Mouse (Mus musculus): ENCODE data around the gene Nmral1. TPM values are rescaled to one million over a fixed set of nuclear protein-coding genes. Genes with fewer than 3 reads are reported as not detected.
"Not testable (repeated sequence)": the region's sequence is repeated elsewhere in the genome, so short reads cannot be mapped to it uniquely, and the experiment has no call there.

Gene Nmral1
- polyA plus RNA-seq (2014; fragmentation: Nextera tagmentation; extraction: Ambion mirVana): 80.9 and 91.4 TPM in 2 replicates

GRCm38 (mm10) chr16:4718753-4719518, at the start of gene Nmral1:
Gene Nmral1 (minus strand): TSS chr16:4719356.
- H3K4me1 ChIP-seq (ENCODE audit: control insufficient read depth, insufficient read depth, low read length): peaks cover 10% of the 10 kb centered on the region
- no peaks in the 10 kb centered on the region for H3K27me3 ChIP-seq (ENCODE audit: control insufficient read depth, insufficient read depth, low read length)
- peak within 1 kb of the TSS; percentile 66 for H3K4me3 ChIP-seq (replicated peaks; ENCODE audit: low read depth, low read length)
- WGBS: 14% methylated on average over 33 of the region's 33 CpGs
- H3K9me3 ChIP-seq (ENCODE audit: control insufficient read depth, low read length): no peaks in the 10 kb centered on the region
- H3K4me2 ChIP-seq (ENCODE audit: low read length): peak within 1 kb of the TSS; percentile 65
- peak within 1 kb of the TSS; percentile 66 for H3K9ac ChIP-seq (replicated peaks; ENCODE audit: low read length)
- H3K27ac ChIP-seq (replicated peaks; ENCODE audit: low read depth, low read length): peak within 1 kb of the TSS; percentile 89
- peaks cover 23% of the 10 kb centered on the region for H3K36me3 ChIP-seq (ENCODE audit: control insufficient read depth, insufficient read depth, low read length)
- DNase-seq (peak; percentile 84), ATAC-seq (ENCODE audit: low FRiP score, low TSS enrichment) (peak; percentile 87)

- DNase-seq (no peak), ATAC-seq (ENCODE audit: low FRiP score, low TSS enrichment) (no peak)
- Histone ChIP-seq H3K9ac (replicated peaks; ENCODE audit: low read length) (no peak overlapping the region), H3K9me3 (ENCODE audit: control insufficient read depth, low read length) (no peaks in the 10 kb centered on the region), H3K27me3 (ENCODE audit: control insufficient read depth, insufficient read depth, low read length) (no peaks in the 10 kb centered on the region), H3K4me1 (ENCODE audit: control insufficient read depth, insufficient read depth, low read length) (no peaks in the 10 kb centered on the region), H3K4me3 (replicated peaks; ENCODE audit: low read depth, low read length) (no peak overlapping the region), H3K27ac (replicated peaks; ENCODE audit: low read depth, low read length) (no peak overlapping the region), H3K36me3 (ENCODE audit: control insufficient read depth, insufficient read depth, low read length) (peaks cover 63% of the 10 kb centered on the region), H3K4me2 (ENCODE audit: low read length) (no peak overlapping the region)
- WGBS: 94% methylated on average over 5 of the region's 5 CpGs
These were observed 49.6 kb upstream of the Nmral1 start for GRCm38 (mm10) chr16:4768719-4769118.

- Histone ChIP-seq H3K27me3 (ENCODE audit: control insufficient read depth, insufficient read depth, low read length) (no peaks in the 10 kb centered on the region), H3K27ac (replicated peaks; ENCODE audit: low read depth, low read length) (no peak overlapping the region), H3K4me3 (replicated peaks; ENCODE audit: low read depth, low read length) (no peak overlapping the region), H3K9me3 (ENCODE audit: control insufficient read depth, low read length) (no peaks in the 10 kb centered on the region), H3K4me2 (ENCODE audit: low read length) (no peak overlapping the region), H3K9ac (replicated peaks; ENCODE audit: low read length) (no peak overlapping the region), H3K4me1 (ENCODE audit: control insufficient read depth, insufficient read depth, low read length) (no peaks in the 10 kb centered on the region), H3K36me3 (ENCODE audit: control insufficient read depth, insufficient read depth, low read length) (peaks cover 67% of the 10 kb centered on the region)
- 78% methylated on average over 6 of the region's 6 CpGs for WGBS
- no peak for ATAC-seq (ENCODE audit: low FRiP score, low TSS enrichment)
- no peak for DNase-seq
These were observed 48.0 kb upstream of the Nmral1 start for GRCm38 (mm10) chr16:4767012-4767790.

GRCm38 (mm10) chr16:4765852-4766251, 46.7 kb upstream of the Nmral1 start:
- Histone ChIP-seq H3K4me3 (replicated peaks; ENCODE audit: low read depth, low read length) (no peak overlapping the region), H3K36me3 (ENCODE audit: control insufficient read depth, insufficient read depth, low read length) (peaks cover 67% of the 10 kb centered on the region), H3K4me2 (ENCODE audit: low read length) (no peak overlapping the region), H3K9ac (replicated peaks; ENCODE audit: low read length) (no peak overlapping the region), H3K4me1 (ENCODE audit: control insufficient read depth, insufficient read depth, low read length) (no peaks in the 10 kb centered on the region), H3K27ac (replicated peaks; ENCODE audit: low read depth, low read length) (no peak overlapping the region), H3K27me3 (ENCODE audit: control insufficient read depth, insufficient read depth, low read length) (no peaks in the 10 kb centered on the region), H3K9me3 (ENCODE audit: control insufficient read depth, low read length) (no peaks in the 10 kb centered on the region)
- 91% methylated on average over 2 of the region's 2 CpGs for WGBS
- ATAC-seq (ENCODE audit: low FRiP score, low TSS enrichment) (no peak), DNase-seq (no peak)

- Histone ChIP-seq H3K9me3 (ENCODE audit: control insufficient read depth, low read length) (no peaks in the 10 kb centered on the region), H3K9ac (replicated peaks; ENCODE audit: low read length) (no peak overlapping the region), H3K27me3 (ENCODE audit: control insufficient read depth, insufficient read depth, low read length) (no peaks in the 10 kb centered on the region), H3K27ac (replicated peaks; ENCODE audit: low read depth, low read length) (no peak overlapping the region), H3K4me3 (replicated peaks; ENCODE audit: low read depth, low read length) (no peak overlapping the region), H3K4me1 (ENCODE audit: control insufficient read depth, insufficient read depth, low read length) (no peaks in the 10 kb centered on the region), H3K4me2 (ENCODE audit: low read length) (no peak overlapping the region), H3K36me3 (ENCODE audit: control insufficient read depth, insufficient read depth, low read length) (peaks cover 42% of the 10 kb centered on the region)
- WGBS: 41% methylated on average over 2 of the region's 2 CpGs
- ATAC-seq (ENCODE audit: low FRiP score, low TSS enrichment) (no peak), DNase-seq (peak; percentile 78)
These were observed 44.1 kb upstream of the Nmral1 start for GRCm38 (mm10) chr16:4763276-4763675.

- 94% methylated on average over 4 of the region's 4 CpGs for WGBS
- H3K9ac ChIP-seq (replicated peaks; ENCODE audit: low read length): no peak overlapping the region
- H3K27me3 ChIP-seq (ENCODE audit: control insufficient read depth, insufficient read depth, low read length): no peaks in the 10 kb centered on the region
- DNase-seq (no peak), ATAC-seq (ENCODE audit: low FRiP score, low TSS enrichment) (no peak)
- H3K27ac ChIP-seq (replicated peaks; ENCODE audit: low read depth, low read length): no peak overlapping the region
- peaks cover 34% of the 10 kb centered on the region for H3K36me3 ChIP-seq (ENCODE audit: control insufficient read depth, insufficient read depth, low read length)
- no peaks in the 10 kb centered on the region for H3K9me3 ChIP-seq (ENCODE audit: control insufficient read depth, low read length)
- peaks cover 5% of the 10 kb centered on the region; the same call in 1 of the 2 replicates for H3K4me1 ChIP-seq (ENCODE audit: control insufficient read depth, insufficient read depth, low read length)
- no peak overlapping the region for H3K4me2 ChIP-seq (ENCODE audit: low read length)
- no peak overlapping the region for H3K4me3 ChIP-seq (replicated peaks; ENCODE audit: low read depth, low read length)
These were observed 43.3 kb upstream of the Nmral1 start for GRCm38 (mm10) chr16:4762437-4762836.

GRCm38 (mm10) chr16:4756660-4757335, 37.6 kb upstream of the Nmral1 start:
- H3K4me1 ChIP-seq (ENCODE audit: control insufficient read depth, insufficient read depth, low read length); H3K27me3 ChIP-seq (ENCODE audit: control insufficient read depth, insufficient read depth, low read length); H3K36me3 ChIP-seq (ENCODE audit: control insufficient read depth, insufficient read depth, low read length); H3K9me3 ChIP-seq (ENCODE audit: control insufficient read depth, low read length): not testable (repeated sequence)
- ATAC-seq (ENCODE audit: low FRiP score, low TSS enrichment): peak; percentile 79
- Histone ChIP-seq H3K9ac (replicated peaks; ENCODE audit: low read length) (peak overlapping the region; percentile 53; the same call in 1 of the 2 replicates), H3K4me3 (replicated peaks; ENCODE audit: low read depth, low read length) (peak overlapping the region; percentile 37), H3K4me2 (ENCODE audit: low read length) (peak overlapping the region; percentile 52), H3K27ac (replicated peaks; ENCODE audit: low read depth, low read length) (peak overlapping the region; percentile 78)
- WGBS: 3% methylated on average over 27 of the region's 42 CpGs
- DNase-seq: peak; percentile 64

GRCm38 (mm10) chr16:4754045-4754444, 34.9 kb upstream of the Nmral1 start:
- H3K4me1 ChIP-seq (ENCODE audit: control insufficient read depth, insufficient read depth, low read length): peaks cover 9% of the 10 kb centered on the region; the same call in 1 of the 2 replicates

More at GRCm38 (mm10) chr16:4754045-4754444, 34.9 kb upstream of the Nmral1 start:
- Histone ChIP-seq H3K27ac (replicated peaks; ENCODE audit: low read depth, low read length) (no peak overlapping the region), H3K27me3 (ENCODE audit: control insufficient read depth, insufficient read depth, low read length) (no peaks in the 10 kb centered on the region), H3K9ac (replicated peaks; ENCODE audit: low read length) (no peak overlapping the region), H3K4me2 (ENCODE audit: low read length) (no peak overlapping the region), H3K4me3 (replicated peaks; ENCODE audit: low read depth, low read length) (no peak overlapping the region), H3K36me3 (ENCODE audit: control insufficient read depth, insufficient read depth, low read length) (no peaks in the 10 kb centered on the region), H3K9me3 (ENCODE audit: control insufficient read depth, low read length) (no peaks in the 10 kb centered on the region)
- WGBS: 92% methylated on average over 3 of the region's 3 CpGs
- ATAC-seq (ENCODE audit: low FRiP score, low TSS enrichment) (no peak), DNase-seq (no peak)

Measured in midbrain, embryonic 14.5 days (tissue).